In the genomic region with DNA sequence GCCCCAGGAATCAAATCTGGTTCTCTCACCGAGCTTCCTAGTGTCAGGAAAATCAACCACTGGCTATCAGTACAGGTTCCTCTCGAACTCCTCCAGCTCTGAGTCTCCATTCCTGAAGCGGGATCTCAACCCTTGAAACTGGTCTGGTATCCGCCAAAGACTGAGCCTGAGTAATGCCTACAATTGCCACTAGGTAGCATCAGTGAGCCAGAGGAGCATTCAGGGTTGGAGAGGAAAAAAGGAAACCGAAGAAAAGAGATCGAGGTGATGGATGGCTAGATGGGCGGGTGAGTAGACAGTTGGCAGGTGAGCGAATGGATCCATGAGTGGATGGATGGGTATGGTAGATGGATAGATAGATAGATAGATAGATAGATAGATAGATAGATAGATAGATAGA, we compare ENCODE assay signal across 9 mouse cellular contexts. TPM values are rescaled to one million over a fixed set of nuclear protein-coding genes. Genes with fewer than 3 reads are reported as not detected.
DNase-seq lines count a peak whose midpoint lies in the region; ATAC-seq and TF ChIP-seq lines count a peak whose summit lies in the region.
"Had no signal": no experiment of that assay in that cellular context is flagged by ENCODE, and none has a peak within 500 bp of the region (broad histone marks: within the 10 kb centered on the region; RNA-seq: fewer than 3 reads in every experiment).

No protein-coding gene starts in this region.

- 53% methylated on average over 8 of the region's 8 CpGs for WGBS in midbrain, embryonic 11.5 days
- 56% methylated on average over 8 of the region's 8 CpGs for WGBS in midbrain, embryonic 15.5 days
- 26% methylated on average over 8 of the region's 8 CpGs for WGBS in liver, adult 2 months

- no peak for TF ChIP-seq POLR2A in liver, adult 2 months (IDR thresholded peaks at IDR 0.05; ENCODE audit: extremely low read depth, insufficient read depth, low read length)

- no peak overlapping the region for H3K9ac ChIP-seq in midbrain, embryonic 11.5 days (ENCODE audit: low read length)
- H3K9ac ChIP-seq in midbrain, embryonic 15.5 days: no peak overlapping the region
- H3K9ac ChIP-seq in liver, adult 2 months (ENCODE audit: low read depth, low read length): no peak overlapping the region
- H3K9ac ChIP-seq: hindbrain, embryonic 15.5 days had no signal

- no peaks in the 10 kb centered on the region for H3K27me3 ChIP-seq in midbrain, embryonic 11.5 days (ENCODE audit: control insufficient read depth, insufficient read depth, low read length)
- no peaks in the 10 kb centered on the region for H3K27me3 ChIP-seq in midbrain, embryonic 15.5 days (replicated peaks)
- no peaks in the 10 kb centered on the region for H3K27me3 ChIP-seq in liver, adult 2 months (ENCODE audit: control insufficient read depth, insufficient read depth, low read length)
- H3K27me3 ChIP-seq: hindbrain, embryonic 15.5 days had no signal

- DNase-seq in midbrain, embryonic 11.5 days (ENCODE audit: low spot score, missing footprints): peak; percentile 91
- peak; percentile 82 for DNase-seq in T-cell, adult 2 months (ENCODE audit: low spot score)
- peak; percentile 26 for DNase-seq in liver, adult 2 months (ENCODE audit: extremely low read depth, low read depth, low spot score)
- DNase-seq in ovary, postnatal 36 days (ENCODE audit: low spot score): peak; percentile 40
- peak; percentile 54 for DNase-seq in yolk sac, embryonic 10.5 days (ENCODE audit: low spot score)

- TF ChIP-seq CTCF in liver, adult 2 months (IDR thresholded peaks at IDR 0.05; ENCODE audit: low read depth, low read length): peak; percentile 60

- no peak overlapping the region for H3K4me3 ChIP-seq in midbrain, embryonic 11.5 days (ENCODE audit: low read depth, low read length)
- no peak overlapping the region for H3K4me3 ChIP-seq in midbrain, embryonic 15.5 days
- no peak overlapping the region for H3K4me3 ChIP-seq in liver, adult 2 months (ENCODE audit: insufficient read depth, low read depth, low read length)
- H3K4me3 ChIP-seq: hindbrain, embryonic 15.5 days had no signal

- H3K4me1 ChIP-seq in midbrain, embryonic 11.5 days (ENCODE audit: control insufficient read depth, insufficient read depth, low read length): no peaks in the 10 kb centered on the region
- no peaks in the 10 kb centered on the region for H3K4me1 ChIP-seq in midbrain, embryonic 15.5 days
- no peaks in the 10 kb centered on the region; the same call in 1 of the 2 replicates for H3K4me1 ChIP-seq in liver, adult 2 months (ENCODE audit: control insufficient read depth, insufficient read depth, low read length)
- H3K4me1 ChIP-seq: hindbrain, embryonic 15.5 days had no signal

- no peak overlapping the region for H3K4me2 ChIP-seq in midbrain, embryonic 11.5 days
- H3K4me2 ChIP-seq in midbrain, embryonic 15.5 days: no peak overlapping the region
- H3K4me2 ChIP-seq: hindbrain, embryonic 15.5 days had no signal

- no peaks in the 10 kb centered on the region for H3K79me2 ChIP-seq in liver, adult 2 months (ENCODE audit: control insufficient read depth, insufficient read depth, low read length)

- no peak overlapping the region for H3K27ac ChIP-seq in midbrain, embryonic 11.5 days (ENCODE audit: low read depth, low read length)
- H3K27ac ChIP-seq in midbrain, embryonic 15.5 days: no peak overlapping the region
- no peak overlapping the region for H3K27ac ChIP-seq in liver, adult 2 months (replicated peaks; ENCODE audit: insufficient read depth, low read depth, low read length)
- H3K27ac ChIP-seq: hindbrain, embryonic 15.5 days had no signal

- H3K9me3 ChIP-seq in midbrain, embryonic 11.5 days (ENCODE audit: control insufficient read depth, low read length): no peaks in the 10 kb centered on the region
- no peaks in the 10 kb centered on the region for H3K9me3 ChIP-seq in midbrain, embryonic 15.5 days
- H3K9me3 ChIP-seq: hindbrain, embryonic 15.5 days had no signal

- ATAC-seq in midbrain, embryonic 11.5 days (ENCODE audit: low FRiP score): no peak
- no peak for ATAC-seq in midbrain, embryonic 15.5 days (replicated peaks)
- ATAC-seq in common myeloid progenitor, adult 5-6 weeks (replicated peaks; ENCODE audit: low read depth, poor library complexity, severe bottlenecking): peak; percentile 81
- peak; percentile 79 to 93 for ATAC-seq in hematopoietic stem cell, adult 5-6 weeks (replicated peaks in 1 of 2; ENCODE audit: insufficient read depth in 1 of 2, low FRiP score in 2 of 2, low TSS enrichment in 1 of 2, low read depth in 1 of 2, poor library complexity in 2 of 2, severe bottlenecking in 2 of 2)

- no peaks in the 10 kb centered on the region for H3K36me3 ChIP-seq in midbrain, embryonic 11.5 days (ENCODE audit: control insufficient read depth, insufficient read depth, low read length)
- H3K36me3 ChIP-seq in midbrain, embryonic 15.5 days (replicated peaks): no peaks in the 10 kb centered on the region
- H3K36me3 ChIP-seq in liver, adult 2 months (ENCODE audit: control insufficient read depth, insufficient read depth, low read length): no peaks in the 10 kb centered on the region
- H3K36me3 ChIP-seq: hindbrain, embryonic 15.5 days had no signal

RNA-seq across cellular contexts. Expression of a gene that starts 40.2 kb away (rescaled TPM):
- polyA plus RNA-seq in midbrain, embryonic 11.5 days (2014; fragmentation: Nextera tagmentation; extraction: Ambion mirVana): 0.12 and 0.30 TPM in 2 replicates
- 0.12 and 0.14 TPM in 2 replicates for polyA plus RNA-seq in midbrain, embryonic 15.5 days (2015; fragmentation: Nextera tagmentation; extraction: Ambion mirVana)
- not detected in 2 replicates for total RNA-seq in common myeloid progenitor, adult 5-6 weeks (2017)
- total RNA-seq in hematopoietic stem cell, adult 5-6 weeks (2017): 0.50 and 0.69 TPM in 2 replicates
- total RNA-seq in liver, adult 2 months (2014; rRNA removed): 0.20 and 0.28 TPM in 2 replicates
- 0.12 TPM in 2 replicates for polyA plus RNA-seq in liver, adult 2 months (2012; rRNA removed)

Comparison
In these comparisons a context has a peak if more than half of its experiments do, and no peak if none do; other contexts are left out.
1. ATAC-seq: peak in common myeloid progenitor, adult 5-6 weeks (single experiment) and hematopoietic stem cell, adult 5-6 weeks (2 of 2); none in midbrain, embryonic 11.5 days (single experiment) and midbrain, embryonic 15.5 days (single experiment).
2. DNase-seq: peak in every context shown above with its lines; median percentile 91 in midbrain, embryonic 11.5 days; 82 in T-cell, adult 2 months; 54 in yolk sac, embryonic 10.5 days; 40 in ovary, postnatal 36 days; 26 in liver, adult 2 months.